Mouse (Mus musculus) heart, adult 2 months (tissue): Measurements from ENCODE around the gene Hmx2. TPM values are rescaled to one million over a fixed set of nuclear protein-coding genes. Genes with fewer than 3 reads are reported as not detected.
A peak's percentile ranks its signal among the peaks of the same experiment; 100 is the strongest.

Source experiments
- DNase-seq, 2 experiments: peaks; one replicate each; pipeline ENCODE4 v3.0.0; 2021
- H3K27ac ChIP-seq: fragments of 200-600 bp; 2 replicates; pipeline ENCODE4 v1.8.1; 2022
- H3K27me3 ChIP-seq: fragments of 200-500 bp; 2 replicates; pipeline ENCODE4 v1.6.1; 2012; ENCODE audit warnings: mild to moderate bottlenecking, low read length, inconsistent platforms, mixed read lengths; ENCODE audit not compliant: control insufficient read depth, insufficient read depth
- H3K36me3 ChIP-seq: fragments of 200-500 bp; 2 replicates; pipeline ENCODE4 v1.6.1; 2012; ENCODE audit warnings: low read length, inconsistent platforms; ENCODE audit not compliant: control insufficient read depth, insufficient read depth
- H3K4me1 ChIP-seq: fragments of 200-500 bp; 2 replicates; pipeline ENCODE4 v1.6.1; 2011; ENCODE audit warnings: low read length; ENCODE audit not compliant: control insufficient read depth, insufficient read depth
- H3K4me3 ChIP-seq: fragments of 200-600 bp; 2 replicates; pipeline ENCODE4 v1.8.1; 2022
- H3K79me2 ChIP-seq: fragments of 200-500 bp; replicated peaks from 2 replicates; pipeline ENCODE4 v1.6.1; 2012; ENCODE audit warnings: mild to moderate bottlenecking, inconsistent platforms, low read length, moderate library complexity, mixed read lengths; ENCODE audit not compliant: control insufficient read depth, insufficient read depth
- H3K9ac ChIP-seq: fragments of 200-500 bp; 2 replicates; pipeline ENCODE4 v1.6.1; 2012; ENCODE audit warnings: low read depth, mild to moderate bottlenecking, control low read depth, inconsistent platforms, low read length, mixed read lengths
- CTCF ChIP-seq: fragments of 200-600 bp; IDR thresholded peaks from 2 replicates; pipeline ENCODE4 v1.8.1; 2022; ENCODE audit warnings: antibody characterized with exemption, mild to moderate bottlenecking, moderate library complexity
- EP300 ChIP-seq: fragments of 200-500 bp; IDR thresholded peaks from 2 replicates; pipeline ENCODE4 v1.6.1; 2011; ENCODE audit warnings: low read depth, low read length, control low read depth; ENCODE audit not compliant: insufficient read depth
- POLR2A ChIP-seq: fragments of 200-500 bp; IDR thresholded peaks from 2 replicates; pipeline ENCODE4 v1.6.1; 2011; ENCODE audit warnings: mild to moderate bottlenecking, low read depth, low read length, control low read depth; ENCODE audit not compliant: insufficient read depth
- WGBS: fragments of 180-500 bp; shearing (Covaris S2); methylation state at CpG from one replicate; pipeline ENCODE4 v1.1.7; 2018; 5-methylcytosine and 5-hydroxymethylcytosine counted together
- intact Hi-C: fragments of 180-260 bp; cut with DNase I; formaldehyde crosslinking; loops from one replicate; pipeline ENCODE4 v1.15.1; 2025
- polyA plus RNA-seq: library from polyadenylated mRNA; depleted of rRNA; stranded (reverse); fragments of >200 nt; gene quantifications from 2 replicates; pipeline ENCODE4 v1.2.3, GENCODE M21; 2012
- total RNA-seq, 2 experiments: library from RNA; stranded (reverse); gene quantifications; 2 replicates each; pipeline ENCODE4 v1.2.3; 2021

The Hmx2 gene
- total and polyA plus RNA-seq, 3 experiments: not detected

- Histone ChIP-seq H3K4me1 (no peaks in the 10 kb centered on the region), H3K36me3 (no peaks in the 10 kb centered on the region), H3K27ac (no peak overlapping the region), H3K79me2 (no peaks in the 10 kb centered on the region), H3K4me3 (no peak overlapping the region), H3K9ac (no peak overlapping the region), H3K27me3 (peaks cover 49% of the 10 kb centered on the region)
- no peak for DNase-seq
- TF ChIP-seq CTCF (no peak), EP300 (no peak), POLR2A (no peak)
- intact Hi-C loops: loop anchor here (10.0 kb wide), 1 partner anchor 1007 kb away; no protein-coding TSS in a partner anchor
- 4% methylated on average over 5 of the region's 5 CpGs for WGBS
Measured at GRCm38 (mm10) chr7:131547481-131547880, 1.1 kb upstream of the Hmx2 start.

GRCm38 (mm10) chr7:131551471-131551870 is 2.9 kb downstream of the Hmx2 start:
- DNase-seq: no peak
- Histone ChIP-seq H3K9ac (no peak overlapping the region), H3K27ac (no peak overlapping the region), H3K27me3 (peaks cover 48% of the 10 kb centered on the region), H3K4me3 (no peak overlapping the region), H3K79me2 (no peaks in the 10 kb centered on the region), H3K36me3 (no peaks in the 10 kb centered on the region), H3K4me1 (peaks cover 2% of the 10 kb centered on the region; the same call in 1 of the 2 replicates)
- WGBS: 4% methylated on average over 4 of the region's 4 CpGs
- intact Hi-C loops: no loop called here
- TF ChIP-seq POLR2A (no peak), CTCF (no peak), EP300 (no peak)

DNA sequence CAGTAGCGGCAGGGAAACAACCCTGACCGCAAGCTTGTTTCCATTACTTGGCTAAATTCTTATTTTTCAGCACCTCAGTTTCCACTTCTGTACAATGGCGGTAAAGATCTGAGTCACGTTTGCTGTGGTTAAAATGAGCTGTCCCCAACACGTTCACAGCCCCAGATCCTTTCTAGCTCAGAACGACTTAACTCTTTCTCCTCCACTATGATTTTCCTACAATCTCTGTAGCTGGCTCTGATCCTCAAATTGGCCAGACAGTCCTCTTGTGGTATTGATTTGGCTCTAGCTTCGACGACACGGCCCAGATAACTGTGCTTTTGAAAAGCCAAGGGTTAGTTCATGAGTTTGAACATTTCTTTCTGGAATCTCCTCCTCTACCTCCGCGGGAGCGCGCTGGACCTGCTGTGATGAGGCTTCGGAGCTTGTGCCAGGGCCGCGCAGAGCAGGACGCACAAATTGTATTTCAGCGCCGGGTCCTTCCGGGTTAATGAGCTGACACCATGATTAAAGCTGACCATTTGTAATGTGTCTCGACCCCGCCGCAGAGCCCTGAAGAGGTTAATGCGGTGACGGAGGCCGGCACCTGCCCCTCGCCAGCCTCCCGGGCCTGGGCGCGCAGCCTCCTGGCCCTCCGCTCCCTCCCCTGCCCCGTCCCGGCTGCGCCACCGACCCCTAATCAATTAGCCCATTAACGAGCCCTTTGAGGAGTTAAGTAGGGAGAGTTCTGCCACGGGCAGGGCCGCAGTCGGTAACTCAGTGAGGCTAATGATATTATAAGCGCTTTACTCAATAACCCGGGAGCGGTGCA is 3.6 kb downstream of the Hmx2 start:
- intact Hi-C loops: no loop called here
- peaks cover 2% of the 10 kb centered on the region; the same call in 1 of the 2 replicates for H3K4me1 ChIP-seq
- no peaks in the 10 kb centered on the region for H3K36me3 ChIP-seq
- 4% methylated on average over 42 of the region's 42 CpGs for WGBS
- DNase-seq: no peak
- no peak overlapping the region for H3K9ac ChIP-seq
- peaks cover 54% of the 10 kb centered on the region for H3K27me3 ChIP-seq
- no peaks in the 10 kb centered on the region for H3K79me2 ChIP-seq
- TF ChIP-seq CTCF: no peak
- no peak for TF ChIP-seq POLR2A
- no peak for TF ChIP-seq EP300
- H3K4me3 ChIP-seq: no peak overlapping the region
- H3K27ac ChIP-seq: no peak overlapping the region

- no peaks in the 10 kb centered on the region for H3K36me3 ChIP-seq
- H3K9ac ChIP-seq: no peak overlapping the region
- intact Hi-C loops: no loop called here
- 6% methylated on average over 5 of the region's 5 CpGs for WGBS
- no peaks in the 10 kb centered on the region for H3K79me2 ChIP-seq
- no peak for DNase-seq
- H3K4me1 ChIP-seq: peaks cover 2% of the 10 kb centered on the region; the same call in 1 of the 2 replicates
- TF ChIP-seq CTCF (no peak), POLR2A (no peak), EP300 (no peak)
- no peak overlapping the region for H3K27ac ChIP-seq
- H3K4me3 ChIP-seq: no peak overlapping the region
- peaks cover 53% of the 10 kb centered on the region for H3K27me3 ChIP-seq
Measured at GRCm38 (mm10) chr7:131552781-131553180, 4.2 kb downstream of the Hmx2 start.

- no peak overlapping the region for H3K9ac ChIP-seq
- peak overlapping the region; percentile 36 for H3K4me3 ChIP-seq
- H3K79me2 ChIP-seq: no peaks in the 10 kb centered on the region
- DNase-seq: peak; percentile 45 to 54
- peaks cover 52% of the 10 kb centered on the region for H3K27me3 ChIP-seq
- no peaks in the 10 kb centered on the region for H3K36me3 ChIP-seq
- peaks cover 2% of the 10 kb centered on the region; the same call in 1 of the 2 replicates for H3K4me1 ChIP-seq
- TF ChIP-seq POLR2A (no peak), CTCF (no peak), EP300 (no peak)
- 1% methylated on average over 39 of the region's 39 CpGs for WGBS
- intact Hi-C loops: no loop called here
- H3K27ac ChIP-seq: no peak overlapping the region
Measured at GRCm38 (mm10) chr7:131553771-131554175, 5.2 kb downstream of the Hmx2 start.
